Mouse (Mus musculus) kidney, adult 18-20 months (tissue): ENCODE measurements around the gene Kctd19.
A peak's percentile ranks its signal among the peaks of the same experiment; 100 is the strongest.

Experiments used
- DNase-seq: peaks from one replicate; pipeline ENCODE4 v3.0.0; 2021

The Kctd19 gene

GRCm38 (mm10) chr8:105355179-105356024 is 57.9 kb downstream of the Kctd19 start:
- peak; percentile 57 for DNase-seq

GRCm38 (mm10) chr8:105354549-105354948 is 58.8 kb downstream of the Kctd19 start:
- DNase-seq: no peak

GRCm38 (mm10) chr8:105353583-105354135 is 59.6 kb downstream of the Kctd19 start:
- no peak for DNase-seq

- DNase-seq: no peak
Observed at GRCm38 (mm10) chr8:105350186-105350585, 63.1 kb downstream of the Kctd19 start.

GRCm38 (mm10) chr8:105349096-105349771 is 64.1 kb downstream of the Kctd19 start:
- DNase-seq: no peak

GRCm38 (mm10) chr8:105348450-105349095 is 64.7 kb downstream of the Kctd19 start, which contains the start of gene Slc9a5:
TSS of gene Slc9a5 (plus strand) at chr8:105348843.
- DNase-seq: peak; percentile 36

- peak; percentile 95 for DNase-seq
Observed at GRCm38 (mm10) chr8:105347428-105348221, 65.7 kb downstream of the Kctd19 start, which contains the start of gene Fhod1. TSS of gene Fhod1 (minus strand) at chr8:105347953.

GRCm38 (mm10) chr8:105346611-105347427 is 66.5 kb downstream of the Kctd19 start:
- DNase-seq: peak; percentile 78

- no peak for DNase-seq
Observed at GRCm38 (mm10) chr8:105345061-105345975, 68.0 kb downstream of the Kctd19 start.

- no peak for DNase-seq
Observed at GRCm38 (mm10) chr8:105343791-105344574, 69.3 kb downstream of the Kctd19 start.

GRCm38 (mm10) chr8:105342768-105343167 is 70.5 kb downstream of the Kctd19 start:
- no peak for DNase-seq

- no peak for DNase-seq
Observed at GRCm38 (mm10) chr8:105341399-105341798, 71.9 kb downstream of the Kctd19 start.

GRCm38 (mm10) chr8:105339886-105340635 is 73.2 kb downstream of the Kctd19 start:
- DNase-seq: peak; percentile 50

- DNase-seq: no peak
Observed at GRCm38 (mm10) chr8:105338992-105339391, 74.3 kb downstream of the Kctd19 start.

- no peak for DNase-seq
Observed at GRCm38 (mm10) chr8:105336373-105337130, 76.8 kb downstream of the Kctd19 start.
